Mouse (Mus musculus) CD8-positive naive resting alpha-beta T cell, adult 57 days (primary cell): ENCODE results near the gene Hmx3. TPM values are rescaled to one million over a fixed set of nuclear protein-coding genes. Genes with fewer than 3 reads are reported as not detected.

ENCODE experiments used
- total RNA-seq: library from RNA; stranded (reverse); gene quantifications from one replicate; pipeline ENCODE4 v1.2.4, GENCODE M21; 2023

Hmx3 gene
- total RNA-seq, result not detected

GRCm38 (mm10) chr7:131542115-131542871 lies at the start of gene Hmx3:
Gene Hmx3, plus strand, starts transcription at chr7:131542867.

GRCm38 (mm10) chr7:131548473-131548872 lies 5.8 kb downstream of the Hmx3 start, which contains the start of gene Hmx2:
Gene Hmx2, plus strand, starts transcription at chr7:131548773.

GRCm38 (mm10) chr7:131559986-131560696 lies 17.5 kb downstream of the Hmx3 start, which contains the start of gene Bub3:
Gene Bub3, plus strand, starts transcription at chr7:131560222.

Other genes with a start within 250 kb of the Hmx3 start
- gene Cuzd1, start 220.6 kb upstream of the Hmx3 start, total RNA-seq, result not detected
- gene Fam24b, start 213.4 kb upstream of the Hmx3 start, total RNA-seq, result not detected
- gene Fam24a, start 209.0 kb upstream of the Hmx3 start, total RNA-seq, result not detected
- 20.6 TPM for gene 2310057M21Rik, start 180.1 kb upstream of the Hmx3 start, total RNA-seq
- 32.7 TPM for gene Pstk, start 171.7 kb upstream of the Hmx3 start, total RNA-seq
- 73.7 TPM for gene Ikzf5, start 132.3 kb upstream of the Hmx3 start, total RNA-seq
- gene Acadsb, start 132.3 kb upstream of the Hmx3 start, total RNA-seq, result 19.0 TPM
- gene Hmx2, start 5.9 kb downstream of the Hmx3 start, total RNA-seq, result not detected
- 47.1 TPM for gene Bub3, start 17.4 kb downstream of the Hmx3 start, total RNA-seq